Mouse (Mus musculus): ENCODE data around the gene Scarf2. TPM values are rescaled to one million over a fixed set of nuclear protein-coding genes. Genes with fewer than 3 reads are reported as not detected.

Gene Scarf2
- polyA plus RNA-seq, 1 experiment from 2014 or later: 7.2 TPM

DNA sequence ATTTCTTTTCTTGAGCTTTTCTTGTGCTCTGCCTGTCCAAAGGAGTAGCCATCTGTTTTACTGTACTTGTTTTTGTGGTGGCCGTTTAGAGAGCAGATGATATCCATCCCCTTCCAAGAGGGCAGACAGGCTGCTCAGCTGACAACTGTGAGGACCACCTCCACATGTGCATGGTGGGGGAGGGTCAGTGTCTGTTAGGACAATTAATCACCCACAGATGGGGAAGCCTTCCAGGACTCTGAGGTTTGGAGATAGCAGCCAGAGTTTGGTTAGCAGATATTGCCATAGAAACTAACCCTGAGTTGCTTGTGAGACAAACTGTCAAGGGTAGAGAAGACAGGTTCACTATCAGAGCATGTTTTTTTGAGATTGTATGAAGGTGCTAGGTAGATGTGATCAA is 36.0 kb upstream of the Scarf2 start:
- H3K4me3 ChIP-seq (ENCODE audit: low read depth, low read length): no peak overlapping the region

DNA sequence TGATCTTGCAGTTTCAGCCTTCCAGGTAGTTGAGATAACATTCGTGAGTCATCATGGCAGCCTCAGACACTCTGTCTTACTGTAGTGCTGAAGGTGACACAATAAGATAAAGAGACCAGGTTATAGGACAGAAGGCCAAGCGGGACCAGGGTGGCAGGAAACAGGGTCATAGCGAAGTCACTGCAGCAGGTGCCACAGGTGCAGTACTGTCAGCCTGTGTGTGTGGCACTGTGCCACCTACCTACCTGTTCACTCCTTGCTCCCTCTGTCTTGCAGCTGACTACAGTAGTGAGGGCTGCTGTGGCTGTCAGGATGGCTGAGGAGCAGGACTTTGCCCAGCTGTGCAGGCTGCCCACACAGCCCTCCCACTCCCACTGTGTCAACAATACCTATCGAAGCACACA is 33.0 kb upstream of the Scarf2 start:
- peaks cover 2% of the 10 kb centered on the region; the same call in 1 of the 2 replicates for H3K4me1 ChIP-seq (replicated peaks; ENCODE audit: control insufficient read depth, insufficient read depth, low read length)
- DNase-seq (ENCODE audit: low spot score) (no peak), ATAC-seq (ENCODE audit: low FRiP score) (no peak)
- H3K36me3 ChIP-seq (ENCODE audit: control insufficient read depth, insufficient read depth, low read length): no peaks in the 10 kb centered on the region
- H3K27ac ChIP-seq (ENCODE audit: low read depth, low read length): no peak overlapping the region
- no peak overlapping the region for H3K4me2 ChIP-seq (replicated peaks; ENCODE audit: low read depth, low read length)
- no peaks in the 10 kb centered on the region for H3K9me3 ChIP-seq (ENCODE audit: control insufficient read depth, low read length)
- H3K27me3 ChIP-seq (ENCODE audit: control insufficient read depth, insufficient read depth, low read length): no peaks in the 10 kb centered on the region
- WGBS: 94% methylated on average over 4 of the region's 4 CpGs
- no peak overlapping the region for H3K9ac ChIP-seq (ENCODE audit: low read depth, low read length)
- H3K4me3 ChIP-seq (ENCODE audit: low read depth, low read length): no peak overlapping the region

More for the DNA sequence above, 36.0 kb upstream of the Scarf2 start:
- 56% methylated on average over 1 of the region's 1 CpGs for WGBS
- Histone ChIP-seq H3K4me1 (replicated peaks; ENCODE audit: control insufficient read depth, insufficient read depth, low read length) (peaks cover 2% of the 10 kb centered on the region; the same call in 1 of the 2 replicates), H3K36me3 (ENCODE audit: control insufficient read depth, insufficient read depth, low read length) (no peaks in the 10 kb centered on the region), H3K4me2 (replicated peaks; ENCODE audit: low read depth, low read length) (no peak overlapping the region), H3K27me3 (ENCODE audit: control insufficient read depth, insufficient read depth, low read length) (no peaks in the 10 kb centered on the region), H3K9me3 (ENCODE audit: control insufficient read depth, low read length) (no peaks in the 10 kb centered on the region), H3K27ac (ENCODE audit: low read depth, low read length) (no peak overlapping the region), H3K9ac (ENCODE audit: low read depth, low read length) (no peak overlapping the region)
- DNase-seq (ENCODE audit: low spot score): peak; percentile 25
- ATAC-seq (ENCODE audit: low FRiP score): no peak

DNA sequence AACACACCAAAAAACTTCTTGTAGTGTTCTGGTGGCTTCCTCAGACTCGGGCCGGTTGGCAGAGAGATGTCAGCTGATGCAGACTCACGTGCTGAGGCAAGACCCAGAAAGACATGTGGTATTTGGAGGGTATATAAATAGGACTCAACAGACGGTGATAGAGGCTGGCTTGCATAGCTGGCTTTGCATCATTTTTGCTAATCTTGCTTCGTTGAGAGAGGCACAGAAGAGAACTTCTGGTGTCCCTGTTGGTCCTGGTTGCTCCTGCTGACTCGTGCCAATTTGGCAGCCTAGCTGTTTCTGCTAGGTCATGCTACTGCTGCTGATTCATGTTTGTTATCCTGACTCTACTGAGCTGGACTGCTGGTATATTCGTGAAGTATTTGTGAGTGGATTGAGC is 28.2 kb upstream of the Scarf2 start:
- no peak overlapping the region for H3K9ac ChIP-seq (ENCODE audit: low read depth, low read length)
- 88% methylated on average over 7 of the region's 7 CpGs for WGBS
- ATAC-seq (ENCODE audit: low FRiP score): no peak
- no peaks in the 10 kb centered on the region for H3K27me3 ChIP-seq (ENCODE audit: control insufficient read depth, insufficient read depth, low read length)
- H3K4me3 ChIP-seq (ENCODE audit: low read depth, low read length): no peak overlapping the region
- no peak for DNase-seq (ENCODE audit: low spot score)
- H3K4me1 ChIP-seq (replicated peaks; ENCODE audit: control insufficient read depth, insufficient read depth, low read length): no peaks in the 10 kb centered on the region
- H3K36me3 ChIP-seq (ENCODE audit: control insufficient read depth, insufficient read depth, low read length): no peaks in the 10 kb centered on the region
- H3K4me2 ChIP-seq (replicated peaks; ENCODE audit: low read depth, low read length): no peak overlapping the region
- no peak overlapping the region for H3K27ac ChIP-seq (ENCODE audit: low read depth, low read length)
- no peaks in the 10 kb centered on the region for H3K9me3 ChIP-seq (ENCODE audit: control insufficient read depth, low read length)

DNA sequence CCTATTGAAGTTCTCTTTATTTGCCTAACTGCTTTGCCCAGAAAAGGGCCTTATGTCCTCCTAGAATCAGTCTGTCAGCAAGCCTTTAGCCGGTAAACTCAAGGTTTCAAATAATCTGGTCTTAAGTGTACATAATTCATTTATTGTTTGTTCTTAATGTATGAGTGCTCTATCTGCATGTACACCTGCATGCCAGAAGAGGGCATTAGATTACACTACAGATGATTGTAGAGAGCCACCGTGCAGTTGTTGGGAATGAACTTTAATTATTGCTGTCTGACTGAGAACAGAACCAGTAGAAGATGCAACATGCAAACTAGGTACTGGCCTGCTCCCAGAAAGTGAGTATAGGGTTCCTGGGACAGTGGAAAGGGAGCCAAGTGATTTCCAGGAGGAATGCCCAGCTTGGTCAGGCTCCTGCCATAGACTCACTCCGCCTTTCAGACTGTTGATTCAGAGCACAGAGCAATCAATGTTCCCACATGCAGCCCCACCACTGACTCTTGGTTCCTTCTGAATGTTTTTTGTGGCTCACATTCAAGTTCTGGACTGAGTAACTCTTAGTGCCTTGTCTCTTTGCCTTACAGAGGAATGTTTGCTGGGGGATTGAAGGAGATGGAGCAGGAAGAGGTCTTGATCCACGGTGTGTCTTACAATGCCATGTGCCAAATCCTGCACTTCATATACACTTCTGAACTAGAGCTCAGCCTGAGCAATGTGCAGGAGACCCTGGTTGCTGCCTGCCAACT is 25.8 kb upstream of the Scarf2 start:
- no peak overlapping the region for H3K9ac ChIP-seq (ENCODE audit: low read depth, low read length)
- H3K4me1 ChIP-seq (replicated peaks; ENCODE audit: control insufficient read depth, insufficient read depth, low read length): no peaks in the 10 kb centered on the region
- 86% methylated on average over 4 of the region's 4 CpGs for WGBS
- H3K36me3 ChIP-seq (ENCODE audit: control insufficient read depth, insufficient read depth, low read length): no peaks in the 10 kb centered on the region
- H3K27ac ChIP-seq (ENCODE audit: low read depth, low read length): no peak overlapping the region
- no peak for ATAC-seq (ENCODE audit: low FRiP score)
- no peaks in the 10 kb centered on the region for H3K9me3 ChIP-seq (ENCODE audit: control insufficient read depth, low read length)
- no peaks in the 10 kb centered on the region for H3K27me3 ChIP-seq (ENCODE audit: control insufficient read depth, insufficient read depth, low read length)
- no peak for DNase-seq (ENCODE audit: low spot score)
- H3K4me2 ChIP-seq (replicated peaks; ENCODE audit: low read depth, low read length): no peak overlapping the region
- no peak overlapping the region for H3K4me3 ChIP-seq (ENCODE audit: low read depth, low read length)

DNA sequence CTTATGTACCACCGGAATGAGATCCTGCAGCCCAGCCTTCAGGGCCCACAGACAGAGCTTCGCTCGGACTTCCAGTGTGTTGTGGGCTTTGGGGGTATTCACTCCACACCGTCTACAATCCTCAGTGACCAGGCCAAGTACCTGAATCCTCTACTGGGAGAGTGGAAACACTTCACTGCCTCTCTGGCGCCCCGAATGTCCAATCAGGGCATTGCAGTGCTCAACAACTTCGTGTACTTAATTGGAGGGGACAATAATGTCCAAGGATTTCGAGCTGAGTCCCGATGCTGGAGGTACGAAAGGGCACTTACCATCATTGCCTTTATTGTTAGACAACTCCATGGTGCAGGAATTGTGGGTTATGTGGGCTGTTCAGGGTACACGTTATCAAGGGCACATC is 20.3 kb upstream of the Scarf2 start:
- H3K36me3 ChIP-seq (ENCODE audit: control insufficient read depth, insufficient read depth, low read length): no peaks in the 10 kb centered on the region
- no peak overlapping the region for H3K9ac ChIP-seq (ENCODE audit: low read depth, low read length)
- H3K4me3 ChIP-seq (ENCODE audit: low read depth, low read length): no peak overlapping the region
- WGBS: 72% methylated on average over 11 of the region's 11 CpGs
- ATAC-seq (ENCODE audit: low FRiP score) (no peak), DNase-seq (ENCODE audit: low spot score) (peak; percentile 56)
- no peak overlapping the region for H3K4me2 ChIP-seq (replicated peaks; ENCODE audit: low read depth, low read length)
- no peak overlapping the region for H3K27ac ChIP-seq (ENCODE audit: low read depth, low read length)
- no peaks in the 10 kb centered on the region for H3K4me1 ChIP-seq (replicated peaks; ENCODE audit: control insufficient read depth, insufficient read depth, low read length)
- no peaks in the 10 kb centered on the region for H3K27me3 ChIP-seq (ENCODE audit: control insufficient read depth, insufficient read depth, low read length)
- no peaks in the 10 kb centered on the region for H3K9me3 ChIP-seq (ENCODE audit: control insufficient read depth, low read length)

DNA sequence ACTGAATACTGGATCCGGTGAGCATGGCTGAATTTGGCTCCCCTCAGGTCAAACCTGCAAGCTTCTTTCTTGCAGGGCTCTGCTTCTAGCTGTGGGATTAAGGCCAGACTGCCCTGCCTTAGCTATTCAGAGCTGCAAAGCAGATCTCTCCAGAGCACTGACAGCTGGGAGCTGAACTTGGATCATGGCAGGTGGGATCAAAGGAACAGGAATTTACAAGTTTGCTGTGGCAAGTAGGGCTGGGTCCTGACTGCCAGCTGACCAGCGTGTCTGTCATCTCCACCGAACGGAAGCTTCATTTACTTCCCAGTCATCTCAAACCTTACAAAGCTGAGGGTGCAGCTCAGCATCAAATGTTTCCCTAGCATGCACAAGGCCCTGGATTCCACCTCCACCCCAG is 18.9 kb upstream of the Scarf2 start:
- Histone ChIP-seq H3K4me2 (replicated peaks; ENCODE audit: low read depth, low read length) (no peak overlapping the region), H3K4me1 (replicated peaks; ENCODE audit: control insufficient read depth, insufficient read depth, low read length) (no peaks in the 10 kb centered on the region), H3K27me3 (ENCODE audit: control insufficient read depth, insufficient read depth, low read length) (no peaks in the 10 kb centered on the region), H3K27ac (ENCODE audit: low read depth, low read length) (no peak overlapping the region), H3K36me3 (ENCODE audit: control insufficient read depth, insufficient read depth, low read length) (no peaks in the 10 kb centered on the region), H3K4me3 (ENCODE audit: low read depth, low read length) (no peak overlapping the region), H3K9ac (ENCODE audit: low read depth, low read length) (no peak overlapping the region), H3K9me3 (ENCODE audit: control insufficient read depth, low read length) (no peaks in the 10 kb centered on the region)
- whole genome bisulfite sequencing: 78% methylated on average over 4 of the region's 4 CpGs
- ATAC-seq (ENCODE audit: low FRiP score): no peak
- no peak for DNase-seq (ENCODE audit: low spot score)

DNA sequence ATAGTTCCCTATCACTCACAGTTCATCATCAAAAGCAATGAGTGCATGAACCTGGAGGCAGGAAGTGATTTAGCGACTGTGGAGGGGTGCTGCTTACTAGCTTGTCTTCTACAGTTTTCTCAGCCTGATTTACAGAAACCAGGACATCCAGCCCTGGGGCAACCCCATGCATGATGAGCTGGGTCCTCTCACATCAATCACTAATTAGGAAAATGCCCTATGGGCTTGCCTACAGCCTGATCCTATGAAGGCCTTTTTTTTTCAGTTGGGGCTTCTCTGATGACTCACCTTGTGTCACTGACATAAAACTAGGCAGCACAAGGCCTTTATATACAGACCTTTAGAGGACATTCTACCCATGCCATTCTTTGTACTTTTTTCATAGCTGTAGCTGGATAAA is 17.4 kb upstream of the Scarf2 start:
- Histone ChIP-seq H3K9ac (ENCODE audit: low read depth, low read length) (no peak overlapping the region), H3K27me3 (ENCODE audit: control insufficient read depth, insufficient read depth, low read length) (no peaks in the 10 kb centered on the region), H3K4me2 (replicated peaks; ENCODE audit: low read depth, low read length) (no peak overlapping the region), H3K4me3 (ENCODE audit: low read depth, low read length) (no peak overlapping the region), H3K27ac (ENCODE audit: low read depth, low read length) (no peak overlapping the region), H3K9me3 (ENCODE audit: control insufficient read depth, low read length) (no peaks in the 10 kb centered on the region), H3K4me1 (replicated peaks; ENCODE audit: control insufficient read depth, insufficient read depth, low read length) (no peaks in the 10 kb centered on the region), H3K36me3 (ENCODE audit: control insufficient read depth, insufficient read depth, low read length) (no peaks in the 10 kb centered on the region)
- WGBS: 85% methylated on average over 1 of the region's 1 CpGs
- DNase-seq (ENCODE audit: low spot score) (no peak), ATAC-seq (ENCODE audit: low FRiP score) (no peak)

DNA sequence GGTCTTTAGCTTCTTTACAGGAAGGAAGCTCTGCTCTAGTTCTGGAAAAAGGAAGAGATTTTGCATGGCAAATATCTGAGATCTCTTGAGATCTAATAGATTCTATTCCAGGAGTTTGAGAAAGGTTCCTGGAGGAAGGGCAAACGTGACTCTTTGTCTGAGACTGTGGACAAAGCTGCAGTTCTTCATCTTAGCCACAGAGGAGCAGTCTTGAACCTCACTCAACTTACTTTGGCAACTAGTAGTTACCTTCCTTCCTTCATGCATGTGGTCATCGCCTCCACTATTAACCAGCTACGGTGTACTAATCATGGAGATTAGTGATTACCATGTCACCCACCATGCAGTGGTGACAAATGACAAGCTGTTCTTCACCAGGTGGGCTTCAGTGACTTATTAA is 11.7 kb upstream of the Scarf2 start:
- H3K27me3 ChIP-seq (ENCODE audit: control insufficient read depth, insufficient read depth, low read length): no peaks in the 10 kb centered on the region
- H3K36me3 ChIP-seq (ENCODE audit: control insufficient read depth, insufficient read depth, low read length): peaks cover 7% of the 10 kb centered on the region; the same call in 1 of the 2 replicates
- no peak overlapping the region for H3K4me3 ChIP-seq (ENCODE audit: low read depth, low read length)
- WGBS: 61% methylated on average over 3 of the region's 3 CpGs
- no peak overlapping the region for H3K4me2 ChIP-seq (replicated peaks; ENCODE audit: low read depth, low read length)
- no peaks in the 10 kb centered on the region for H3K9me3 ChIP-seq (ENCODE audit: control insufficient read depth, low read length)
- H3K27ac ChIP-seq (ENCODE audit: low read depth, low read length): no peak overlapping the region
- no peak for DNase-seq (ENCODE audit: low spot score)
- ATAC-seq (ENCODE audit: low FRiP score): no peak
- H3K4me1 ChIP-seq (replicated peaks; ENCODE audit: control insufficient read depth, insufficient read depth, low read length): no peaks in the 10 kb centered on the region
- no peak overlapping the region for H3K9ac ChIP-seq (ENCODE audit: low read depth, low read length)

DNA sequence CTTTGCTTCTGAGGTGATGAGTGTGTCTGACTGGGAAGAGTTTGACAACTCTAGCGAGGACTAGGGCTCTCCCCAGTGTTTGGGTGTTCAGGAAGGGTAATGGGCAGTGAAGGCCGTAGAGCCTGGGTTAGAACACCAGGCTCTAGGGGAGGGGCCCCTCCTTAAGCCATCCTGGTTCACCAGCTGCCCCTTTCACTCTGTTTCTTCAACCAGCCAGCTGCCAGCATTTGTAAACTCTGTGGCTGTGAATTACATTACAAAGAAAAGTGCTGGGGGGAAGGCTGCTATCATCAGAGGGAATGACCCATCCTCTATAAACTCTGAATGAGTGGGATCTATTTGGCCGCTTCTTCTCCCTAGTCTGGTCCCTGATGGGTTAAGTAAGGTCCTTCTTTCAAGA is 4.4 kb upstream of the Scarf2 start:
- no peak overlapping the region for H3K4me2 ChIP-seq (replicated peaks; ENCODE audit: low read depth, low read length)
- H3K36me3 ChIP-seq (ENCODE audit: control insufficient read depth, insufficient read depth, low read length): peaks cover 5% of the 10 kb centered on the region; the same call in 1 of the 2 replicates
- WGBS: 61% methylated on average over 3 of the region's 3 CpGs
- peaks cover 4% of the 10 kb centered on the region; the same call in 1 of the 2 replicates for H3K4me1 ChIP-seq (replicated peaks; ENCODE audit: control insufficient read depth, insufficient read depth, low read length)
- H3K9ac ChIP-seq (ENCODE audit: low read depth, low read length): no peak overlapping the region
- no peak overlapping the region for H3K4me3 ChIP-seq (ENCODE audit: low read depth, low read length)
- H3K9me3 ChIP-seq (ENCODE audit: control insufficient read depth, low read length): no peaks in the 10 kb centered on the region
- DNase-seq (ENCODE audit: low spot score): no peak
- no peak overlapping the region for H3K27ac ChIP-seq (ENCODE audit: low read depth, low read length)
- no peak for ATAC-seq (ENCODE audit: low FRiP score)
- peaks cover 25% of the 10 kb centered on the region for H3K27me3 ChIP-seq (ENCODE audit: control insufficient read depth, insufficient read depth, low read length)
